Mouse (Mus musculus): ENCODE data around the gene Cnn2. TPM values are rescaled to one million over a fixed set of nuclear protein-coding genes. Genes with fewer than 3 reads are reported as not detected.
"Not testable (repeated sequence)": the region's sequence is repeated elsewhere in the genome, so short reads cannot be mapped to it uniquely, and the experiment has no call there.

The Cnn2 gene
- polyA plus RNA-seq, 1 experiment from 2014 or later: 45.8 TPM

GRCm38 (mm10) chr10:80030191-80030590 lies 41.8 kb downstream of the Cnn2 start:
- ATAC-seq (ENCODE audit: low read depth) (no peak), DNase-seq (no peak)
- no peaks in the 10 kb centered on the region for H3K27me3 ChIP-seq
- H3K4me3 ChIP-seq (replicated peaks): no peak overlapping the region
- H3K4me2 ChIP-seq: no peak overlapping the region
- WGBS (ENCODE audit: insufficient replicate concordance): 71% methylated on average over 9 of the region's 9 CpGs
- no peaks in the 10 kb centered on the region for H3K9me3 ChIP-seq (replicated peaks)
- H3K9ac ChIP-seq: peak overlapping the region; percentile 7; the same call in 1 of the 2 replicates
- H3K27ac ChIP-seq: no peak overlapping the region; the same call in 1 of the 2 replicates
- H3K4me1 ChIP-seq (replicated peaks): peaks cover 62% of the 10 kb centered on the region
- peaks cover 56% of the 10 kb centered on the region for H3K36me3 ChIP-seq

- no peak overlapping the region for H3K9ac ChIP-seq
- H3K4me3 ChIP-seq (replicated peaks): no peak overlapping the region
- peak overlapping the region; percentile 74; the same call in 1 of the 2 replicates for H3K27ac ChIP-seq
- no peak overlapping the region for H3K4me2 ChIP-seq
- peaks cover 62% of the 10 kb centered on the region for H3K36me3 ChIP-seq
- no peaks in the 10 kb centered on the region for H3K27me3 ChIP-seq
- 86% methylated on average over 17 of the region's 17 CpGs for WGBS (ENCODE audit: insufficient replicate concordance)
- ATAC-seq (ENCODE audit: low read depth): no peak
- H3K4me1 ChIP-seq (replicated peaks): peaks cover 61% of the 10 kb centered on the region
- no peaks in the 10 kb centered on the region for H3K9me3 ChIP-seq (replicated peaks)
- no peak for DNase-seq
These were observed 42.4 kb downstream of the Cnn2 start for GRCm38 (mm10) chr10:80030736-80031135.

- H3K9ac ChIP-seq: peak overlapping the region; percentile 2; the same call in 1 of the 2 replicates
- no peaks in the 10 kb centered on the region for H3K9me3 ChIP-seq (replicated peaks)
- H3K4me3 ChIP-seq (replicated peaks): no peak overlapping the region
- no peaks in the 10 kb centered on the region for H3K27me3 ChIP-seq
- DNase-seq: no peak
- H3K36me3 ChIP-seq: peaks cover 66% of the 10 kb centered on the region
- peak; percentile 47 for ATAC-seq (ENCODE audit: low read depth)
- WGBS (ENCODE audit: insufficient replicate concordance): 2% methylated on average over 5 of the region's 5 CpGs
- peaks cover 53% of the 10 kb centered on the region for H3K4me1 ChIP-seq (replicated peaks)
- peak overlapping the region; percentile 19; the same call in 1 of the 2 replicates for H3K4me2 ChIP-seq
- H3K27ac ChIP-seq: peak overlapping the region; percentile 74
These were observed 44.6 kb downstream of the Cnn2 start for GRCm38 (mm10) chr10:80032799-80033480.

GRCm38 (mm10) chr10:80033511-80034391 lies 45.4 kb downstream of the Cnn2 start:
- Histone ChIP-seq H3K4me1 (replicated peaks) (peaks cover 53% of the 10 kb centered on the region), H3K36me3 (peaks cover 67% of the 10 kb centered on the region), H3K27me3 (no peaks in the 10 kb centered on the region), H3K27ac (peak overlapping the region; percentile 74), H3K9me3 (replicated peaks) (no peaks in the 10 kb centered on the region), H3K9ac (peak overlapping the region; percentile 4; the same call in 1 of the 2 replicates), H3K4me3 (replicated peaks) (no peak overlapping the region), H3K4me2 (no peak overlapping the region)
- WGBS (ENCODE audit: insufficient replicate concordance): 18% methylated on average over 9 of the region's 9 CpGs
- ATAC-seq (ENCODE audit: low read depth): peak; percentile 24
- DNase-seq: no peak

GRCm38 (mm10) chr10:80035148-80035547 lies 46.8 kb downstream of the Cnn2 start:
- no peaks in the 10 kb centered on the region for H3K9me3 ChIP-seq (replicated peaks)
- peaks cover 61% of the 10 kb centered on the region for H3K4me1 ChIP-seq (replicated peaks)
- ATAC-seq (ENCODE audit: low read depth): no peak
- no peak for DNase-seq
- WGBS (ENCODE audit: insufficient replicate concordance): 84% methylated on average over 8 of the region's 8 CpGs
- 0 out of 2 replicates have a peak overlapping the region, but pooled peaks have one; percentile 74 for H3K27ac ChIP-seq
- no peak overlapping the region for H3K4me2 ChIP-seq
- H3K36me3 ChIP-seq: peaks cover 56% of the 10 kb centered on the region
- H3K27me3 ChIP-seq: no peaks in the 10 kb centered on the region
- no peak overlapping the region for H3K4me3 ChIP-seq (replicated peaks)
- H3K9ac ChIP-seq: no peak overlapping the region

GRCm38 (mm10) chr10:80035686-80036085 lies 47.3 kb downstream of the Cnn2 start:
- H3K4me3 ChIP-seq (replicated peaks): no peak overlapping the region
- WGBS (ENCODE audit: insufficient replicate concordance): 89% methylated on average over 5 of the region's 5 CpGs
- DNase-seq: no peak
- H3K4me2 ChIP-seq: no peak overlapping the region
- no peak overlapping the region; the same call in 1 of the 2 replicates for H3K27ac ChIP-seq
- peaks cover 51% of the 10 kb centered on the region for H3K36me3 ChIP-seq
- H3K9me3 ChIP-seq (replicated peaks): no peaks in the 10 kb centered on the region
- H3K9ac ChIP-seq: no peak overlapping the region; the same call in 1 of the 2 replicates
- H3K4me1 ChIP-seq (replicated peaks): peaks cover 63% of the 10 kb centered on the region
- ATAC-seq (ENCODE audit: low read depth): no peak
- no peaks in the 10 kb centered on the region for H3K27me3 ChIP-seq

GRCm38 (mm10) chr10:80036832-80037231 lies 48.4 kb downstream of the Cnn2 start:
- ATAC-seq (ENCODE audit: low read depth) (no peak), DNase-seq (no peak)
- Histone ChIP-seq H3K9me3 (replicated peaks) (no peaks in the 10 kb centered on the region), H3K36me3 (peaks cover 42% of the 10 kb centered on the region), H3K4me3 (replicated peaks) (no peak overlapping the region), H3K27me3 (no peaks in the 10 kb centered on the region), H3K4me1 (replicated peaks) (peaks cover 60% of the 10 kb centered on the region), H3K27ac (no peak overlapping the region), H3K9ac (no peak overlapping the region), H3K4me2 (no peak overlapping the region)
- 86% methylated on average over 13 of the region's 13 CpGs for WGBS (ENCODE audit: insufficient replicate concordance)

GRCm38 (mm10) chr10:80039559-80039979 lies 51.2 kb downstream of the Cnn2 start, which contains the start of gene Polr2e:
Polr2e (minus strand) TSS chr10:80039795.
- WGBS (ENCODE audit: insufficient replicate concordance): under 1% methylated on average over 40 of the region's 40 CpGs
- peaks cover 39% of the 10 kb centered on the region for H3K36me3 ChIP-seq
- peaks cover 39% of the 10 kb centered on the region for H3K4me1 ChIP-seq (replicated peaks)
- no peaks in the 10 kb centered on the region for H3K9me3 ChIP-seq (replicated peaks)
- H3K4me2 ChIP-seq: peak within 1 kb of the TSS; percentile 93
- no peaks in the 10 kb centered on the region for H3K27me3 ChIP-seq
- DNase-seq (peak; percentile 97), ATAC-seq (ENCODE audit: low read depth) (peak; percentile 95)
- H3K4me3 ChIP-seq (replicated peaks): peak within 1 kb of the TSS; percentile 86
- H3K27ac ChIP-seq: peak within 1 kb of the TSS; percentile 81
- H3K9ac ChIP-seq: peak within 1 kb of the TSS; percentile 93

- not testable (repeated sequence) for ATAC-seq (ENCODE audit: low read depth); DNase-seq; H3K4me3 ChIP-seq (replicated peaks); H3K9me3 ChIP-seq (replicated peaks); H3K27me3 ChIP-seq; H3K4me2 ChIP-seq
- H3K36me3 ChIP-seq: peaks cover 20% of the 10 kb centered on the region
- 78% methylated on average over 8 of the region's 8 CpGs for WGBS (ENCODE audit: insufficient replicate concordance)
- H3K4me1 ChIP-seq (replicated peaks): peaks cover 38% of the 10 kb centered on the region
- H3K27ac ChIP-seq: peak overlapping the region; percentile 43; the same call in 1 of the 2 replicates
- H3K9ac ChIP-seq: peak overlapping the region; percentile 22; the same call in 1 of the 2 replicates
These were observed 53.2 kb downstream of the Cnn2 start for GRCm38 (mm10) chr10:80041409-80042060.

GRCm38 (mm10) chr10:80044087-80044486 lies 55.7 kb downstream of the Cnn2 start:
- H3K4me1 ChIP-seq (replicated peaks): peaks cover 47% of the 10 kb centered on the region
- H3K9me3 ChIP-seq (replicated peaks): no peaks in the 10 kb centered on the region
- 78% methylated on average over 4 of the region's 4 CpGs for WGBS (ENCODE audit: insufficient replicate concordance)
- H3K36me3 ChIP-seq: no peaks in the 10 kb centered on the region
- ATAC-seq (ENCODE audit: low read depth): no peak
- peak; percentile 39 for DNase-seq
- peak overlapping the region; percentile 37; the same call in 1 of the 2 replicates for H3K27ac ChIP-seq
- H3K9ac ChIP-seq: no peak overlapping the region
- H3K4me2 ChIP-seq: no peak overlapping the region
- H3K27me3 ChIP-seq: no peaks in the 10 kb centered on the region
- no peak overlapping the region for H3K4me3 ChIP-seq (replicated peaks)

- H3K4me2 ChIP-seq; H3K36me3 ChIP-seq; H3K4me3 ChIP-seq (replicated peaks); H3K27me3 ChIP-seq; H3K27ac ChIP-seq; H3K9me3 ChIP-seq (replicated peaks); H3K9ac ChIP-seq; DNase-seq; ATAC-seq (ENCODE audit: low read depth): not testable (repeated sequence)
- H3K4me1 ChIP-seq (replicated peaks): peaks cover 52% of the 10 kb centered on the region
- 75% methylated on average over 4 of the region's 4 CpGs for WGBS (ENCODE audit: insufficient replicate concordance)
These were observed 57.0 kb downstream of the Cnn2 start for GRCm38 (mm10) chr10:80045364-80045763.
